21 mouse cellular contexts compared by ENCODE assay signal in genomic region chr2:156021765-156022164, GRCm38 (mm10). TPM values are rescaled to one million over a fixed set of nuclear protein-coding genes. Genes with fewer than 3 reads are reported as not detected.
"Had no signal": no experiment of that assay in that cellular context is flagged by ENCODE, and none has a peak within 500 bp of the region (broad histone marks: within the 10 kb centered on the region; RNA-seq: fewer than 3 reads in every experiment).

No protein-coding gene starts in this region.

- H3K4me3 ChIP-seq: intestine, embryonic 15.5 days; layer of hippocampus, adult 2 months; left cerebral cortex, adult 2 months; limb, embryonic 10.5 days; midbrain, embryonic 15.5 days; neural tube, embryonic 13.5 days; stomach, embryonic 15.5 days had no signal

- H3K4me2 ChIP-seq: intestine, embryonic 15.5 days; lung, embryonic 14.5 days; midbrain, embryonic 11.5 days; midbrain, embryonic 15.5 days; neural tube, embryonic 13.5 days; stomach, embryonic 15.5 days had no signal

- H3K9ac ChIP-seq: intestine, embryonic 15.5 days; lung, embryonic 14.5 days; midbrain, embryonic 15.5 days; neural tube, embryonic 13.5 days; stomach, embryonic 15.5 days had no signal

- DNase-seq: kidney, adult 18-20 months; kidney, postnatal 10 days; kidney, postnatal 4 days; lung, embryonic 14.5 days; lung, postnatal 14 days; retina, postnatal 1 day; right cerebral cortex, postnatal 4 days; spleen, adult 18-20 months; thymus, adult 2 months; thymus, postnatal 25 days had no signal

- H3K27me3 ChIP-seq: intestine, embryonic 15.5 days; midbrain, embryonic 15.5 days; neural tube, embryonic 13.5 days; stomach, embryonic 15.5 days had no signal

- ATAC-seq: intestine, embryonic 15.5 days; midbrain, embryonic 15.5 days had no signal

- H3K9me3 ChIP-seq: intestine, embryonic 15.5 days; limb, embryonic 10.5 days; midbrain, embryonic 15.5 days; neural tube, embryonic 13.5 days; stomach, embryonic 15.5 days had no signal

- H3K27ac ChIP-seq: intestine, embryonic 15.5 days; layer of hippocampus, adult 2 months; left cerebral cortex, adult 2 months; limb, embryonic 10.5 days; midbrain, embryonic 15.5 days; neural tube, embryonic 13.5 days; stomach, embryonic 15.5 days had no signal

- H3K4me1 ChIP-seq: intestine, embryonic 15.5 days; limb, embryonic 10.5 days; midbrain, embryonic 15.5 days; neural tube, embryonic 13.5 days; stomach, embryonic 15.5 days had no signal

RNA-seq across cellular contexts. Expression of gene Fer1l4, which starts 31.0 kb away (rescaled TPM):
- total RNA-seq: layer of hippocampus, adult 2 months; layer of hippocampus, postnatal 10 days; left cerebral cortex, adult 2 months; left cerebral cortex, postnatal 14 days; megakaryocyte, adult 5-6 weeks had no signal
- polyA plus RNA-seq: limb, embryonic 10.5 days; lung, embryonic 14.5 days; midbrain, embryonic 11.5 days; midbrain, embryonic 15.5 days; neural tube, embryonic 13.5 days had no signal
